Mouse (Mus musculus) NIH3T3 (cell line): ENCODE measurements around the gene Ncam2.

Experiments used
- DNase-seq: peaks from one replicate; pipeline ENCODE4 v3.0.0-alpha.2; 2012; ENCODE audit warnings: low read depth

Gene Ncam2

DNA sequence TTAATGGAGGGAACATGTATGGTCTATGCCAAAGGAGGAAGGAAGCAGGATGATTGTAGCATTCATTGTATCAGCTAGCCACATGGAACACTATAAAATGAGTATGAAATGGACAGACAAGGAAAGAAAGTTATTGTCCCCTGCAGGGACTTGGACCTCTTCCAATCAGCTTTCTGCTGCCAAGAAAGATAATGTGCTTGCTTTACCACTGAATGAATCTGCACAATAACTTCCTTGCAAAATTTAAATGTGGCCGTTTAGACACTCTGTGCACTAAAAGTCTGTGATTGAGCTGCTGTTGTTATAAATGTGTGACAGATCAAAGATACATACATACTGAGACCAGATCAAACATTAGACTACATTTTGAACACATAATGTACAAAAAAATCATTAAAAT is 451.1 kb downstream of the Ncam2 start:
- no peak for DNase-seq

DNA sequence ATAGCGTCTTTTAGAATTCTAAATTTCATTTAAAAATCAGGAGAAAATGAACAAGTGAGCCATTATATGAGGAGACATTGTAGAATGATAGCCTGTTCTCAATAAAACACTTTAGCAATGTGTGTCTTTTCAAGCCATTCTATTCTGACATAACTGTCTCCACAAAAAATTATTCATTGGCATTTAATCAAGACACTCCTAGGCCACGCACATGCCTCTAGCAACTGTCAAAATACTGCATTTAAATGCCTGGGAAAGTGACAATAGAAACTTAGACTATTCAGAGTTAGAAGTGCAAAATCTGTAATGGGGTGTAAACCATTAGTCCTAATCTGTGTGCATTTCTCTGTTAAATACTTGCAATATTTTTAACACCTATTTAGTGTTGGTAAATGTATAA is 456.1 kb downstream of the Ncam2 start:
- DNase-seq: no peak

DNA sequence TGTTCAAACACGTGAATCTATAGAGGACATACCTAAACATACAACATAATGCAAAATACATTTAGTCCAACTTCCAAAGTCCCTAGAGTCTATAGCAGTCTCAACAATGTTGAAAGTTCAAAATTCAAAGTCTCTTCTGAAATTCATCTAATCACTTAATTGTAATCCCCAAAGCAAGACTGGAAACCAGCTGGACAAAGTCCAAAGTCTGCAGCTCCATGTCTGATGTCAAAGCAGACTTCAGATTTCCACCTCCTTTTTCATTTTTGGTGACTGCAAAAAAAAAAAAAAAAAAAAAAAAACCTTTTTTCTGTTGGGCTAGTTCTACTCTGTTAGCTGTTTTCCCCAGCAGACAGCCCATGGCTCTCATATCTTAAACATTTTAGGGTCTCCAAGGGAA is 473.4 kb downstream of the Ncam2 start:
- DNase-seq: no peak

DNA sequence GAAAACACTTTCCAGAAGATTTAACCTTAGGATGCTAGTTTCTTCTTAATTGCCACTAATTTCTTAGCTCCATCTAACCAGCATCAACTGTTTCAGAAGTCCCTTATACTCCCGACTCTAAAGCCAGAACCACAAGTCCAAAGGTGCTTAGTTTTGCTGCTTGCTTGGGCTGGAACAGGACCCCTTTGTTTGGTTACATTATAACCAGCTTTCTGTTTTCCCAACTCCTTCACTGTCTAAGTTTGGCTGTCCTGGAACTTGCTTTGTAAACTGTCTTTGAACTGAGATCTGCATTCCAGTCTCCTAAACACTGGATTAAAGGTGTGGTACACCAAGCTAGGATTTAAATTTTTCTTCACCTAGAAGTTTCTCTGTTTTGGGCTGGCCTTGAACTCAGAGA is 475.0 kb downstream of the Ncam2 start:
- DNase-seq: no peak
